Mouse (Mus musculus): ENCODE data around the gene Nlgn2.
A peak's percentile ranks its signal among the peaks of the same experiment; 100 is the strongest.

DNA sequence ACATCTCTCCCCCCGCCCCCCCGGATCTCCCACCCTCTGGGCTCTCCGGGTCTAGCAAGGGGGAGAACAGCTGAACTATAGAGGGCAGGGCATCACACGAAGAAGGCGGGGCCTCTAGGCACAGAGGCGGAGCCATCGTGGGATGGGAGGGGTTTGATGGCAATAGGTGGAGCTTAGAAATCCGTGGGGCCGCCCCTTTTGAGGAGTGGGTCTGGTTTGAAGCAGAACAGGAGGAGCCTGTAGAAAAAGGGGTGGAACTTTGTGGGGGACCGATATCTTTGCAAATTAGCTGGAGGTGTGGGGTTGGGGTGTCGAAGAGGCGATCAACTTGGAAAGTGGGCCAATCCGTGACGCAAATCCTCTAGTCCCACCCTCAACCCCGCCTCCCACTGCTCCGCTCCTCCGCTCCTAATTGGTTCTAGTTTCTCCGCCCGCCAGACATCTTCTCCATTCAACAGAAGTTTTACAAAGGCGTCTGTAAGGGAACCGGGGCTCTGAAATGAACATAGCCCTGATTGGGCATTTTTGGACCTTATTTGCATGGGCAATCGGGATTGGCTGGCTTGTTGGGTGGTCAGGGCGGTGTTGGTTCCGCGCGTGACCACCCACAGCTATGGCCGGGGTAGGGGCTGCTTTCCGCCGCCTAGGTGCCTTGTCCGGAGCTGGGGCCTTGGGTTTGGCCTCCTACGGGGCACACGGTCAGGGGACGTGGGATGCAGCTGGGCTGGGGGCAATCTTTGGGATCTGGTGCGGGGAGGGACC is 549 bp upstream of the Nlgn2 start, which contains the start of gene Tmem256:
- TF ChIP-seq CTCF (IDR thresholded peaks at IDR 0.05; ENCODE audit: control insufficient read depth, insufficient read depth, insufficient read length) (no peak), MAX (IDR thresholded peaks at IDR 0.05) (peak; percentile 48), MYOD1 (IDR thresholded peaks at IDR 0.05; ENCODE audit: control insufficient read depth, insufficient read length, low read depth) (no peak), CEBPB (IDR thresholded peaks at IDR 0.05; ENCODE audit: low read depth) (no peak), FOSL1 (IDR thresholded peaks at IDR 0.05; ENCODE audit: insufficient read depth, low read length, poor library complexity, severe bottlenecking) (no peak), USF1 (IDR thresholded peaks at IDR 0.05; ENCODE audit: low read depth) (no peak), MYOG (IDR thresholded peaks at IDR 0.05; ENCODE audit: control insufficient read depth, extremely low read depth, insufficient read length) (no peak)

Measured in C2C12 (cell line).